Mouse (Mus musculus) megakaryocyte-erythroid progenitor cell, adult 5-6 weeks (primary cell): ENCODE data around the gene Atg3. TPM values are rescaled to one million over a fixed set of nuclear protein-coding genes. Genes with fewer than 3 reads are reported as not detected.

ENCODE experiments used
- ATAC-seq: replicated peaks from 2 replicates; pipeline ENCODE4 v1.8.0; 2016; ENCODE audit warnings: mild to moderate bottlenecking, inconsistent platforms; ENCODE audit not compliant: severe bottlenecking, poor library complexity, low FRiP score, low TSS enrichment
- total RNA-seq, 2 experiments: library from RNA; stranded (forward) in 1 of 2; stranded (reverse) in 1 of 2; fragments of 200-1000, 215-1000 nt in 1 of 2; fragments of >200 nt in 1 of 2; fragmentation: Nextera tagmentation in 1 of 2; gene quantifications; 2 replicates each; pipeline ENCODE4 v1.2.3; 2014 to 2017

Gene Atg3
- total RNA-seq, 2 experiments from 2014 or later: 33.6 to 41.6 TPM

DNA sequence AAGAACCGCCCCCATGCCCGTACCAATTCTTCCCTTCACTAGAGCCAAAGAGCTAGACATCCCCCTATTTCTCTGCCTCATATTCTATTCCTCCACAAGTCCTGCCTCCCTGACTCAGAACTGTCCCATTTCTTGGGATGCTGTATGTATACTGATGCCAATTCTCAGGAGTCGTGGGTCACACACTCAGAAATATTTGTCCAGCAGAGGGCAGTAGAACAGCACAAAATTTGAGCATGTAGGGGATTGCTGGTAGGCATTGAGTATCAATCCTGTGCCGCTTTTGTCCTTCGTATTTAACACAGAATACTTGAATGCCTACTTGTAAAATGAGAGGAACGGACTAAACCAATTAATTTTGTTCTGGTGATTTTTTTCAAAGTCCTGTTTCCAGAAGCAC, 38.2 kb downstream of the Atg3 start:
- peak; percentile 89 for ATAC-seq

DNA sequence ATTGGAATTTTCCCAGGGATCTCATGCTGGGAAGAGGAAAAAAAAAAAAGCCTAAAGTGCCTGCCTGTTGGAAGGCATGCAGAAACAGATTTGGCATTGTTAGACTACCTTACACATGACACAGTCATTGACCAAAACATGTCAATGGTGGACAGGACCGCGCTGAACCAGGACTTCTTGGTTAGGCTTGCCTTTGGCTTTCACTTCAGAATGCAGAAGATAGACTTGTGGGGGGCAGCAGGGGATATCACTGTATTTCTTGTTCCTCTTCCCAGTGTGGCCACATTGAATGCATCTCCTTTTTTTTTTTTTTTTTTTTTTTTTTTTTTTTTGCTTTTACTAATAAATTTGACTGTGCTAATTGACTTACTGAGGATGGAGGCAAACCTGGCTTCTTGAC, 42.8 kb downstream of the Atg3 start:
- ATAC-seq: no peak

DNA sequence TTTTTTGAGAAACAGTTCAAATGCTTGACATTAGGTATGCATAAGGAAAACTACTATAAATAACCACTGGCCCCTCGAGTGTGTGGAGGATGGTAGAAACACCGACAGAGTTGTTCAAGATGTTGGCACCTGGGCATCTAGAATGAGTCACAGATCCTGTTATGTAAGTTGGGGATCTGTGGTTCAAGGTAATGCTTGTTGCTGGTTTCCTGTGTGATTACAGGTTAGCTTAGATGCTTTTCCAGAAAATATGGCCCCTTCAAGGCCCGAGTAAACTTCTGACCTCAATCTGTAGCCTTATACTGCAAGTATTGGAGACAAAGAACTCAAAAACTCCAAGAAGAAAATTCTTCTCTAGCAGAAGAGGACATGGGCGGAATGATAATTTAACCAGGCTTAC, 45.9 kb downstream of the Atg3 start:
- no peak for ATAC-seq

DNA sequence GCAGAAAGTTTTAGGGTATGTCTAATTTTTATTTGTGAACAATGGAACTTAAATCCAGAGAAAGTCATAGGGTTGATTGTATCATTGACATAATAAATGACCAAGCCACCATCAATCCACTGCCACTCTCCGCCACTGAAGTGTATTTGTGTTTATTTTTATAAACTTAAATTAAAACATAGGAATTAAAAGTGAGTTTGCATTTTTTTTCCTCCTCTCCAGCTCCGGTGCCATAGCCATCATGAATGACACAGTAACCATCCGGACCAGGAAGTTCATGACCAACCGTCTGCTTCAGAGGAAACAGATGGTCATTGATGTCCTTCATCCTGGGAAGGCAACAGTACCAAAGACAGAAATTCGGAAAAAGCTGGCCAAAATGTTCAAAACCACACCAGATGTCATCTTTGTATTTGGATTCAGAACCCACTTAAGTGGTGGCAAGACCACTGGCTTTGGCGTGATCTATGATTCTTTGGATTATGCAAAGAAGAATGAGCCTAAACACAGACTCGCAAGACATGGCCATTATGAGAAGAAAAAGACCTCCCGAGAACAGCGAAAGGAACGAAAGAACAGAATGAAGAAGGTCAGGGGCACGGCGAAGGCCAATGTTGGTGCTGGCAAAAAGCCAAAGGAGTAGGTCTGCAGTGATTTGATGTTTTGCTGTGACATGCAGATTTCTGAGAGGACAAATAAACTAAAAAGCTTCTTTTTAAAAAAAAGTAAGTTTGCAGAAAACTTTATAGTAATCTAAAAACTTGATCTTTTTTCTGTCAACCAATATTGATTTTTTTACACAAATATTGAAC, 46.5 kb downstream of the Atg3 start:
- no peak for ATAC-seq

DNA sequence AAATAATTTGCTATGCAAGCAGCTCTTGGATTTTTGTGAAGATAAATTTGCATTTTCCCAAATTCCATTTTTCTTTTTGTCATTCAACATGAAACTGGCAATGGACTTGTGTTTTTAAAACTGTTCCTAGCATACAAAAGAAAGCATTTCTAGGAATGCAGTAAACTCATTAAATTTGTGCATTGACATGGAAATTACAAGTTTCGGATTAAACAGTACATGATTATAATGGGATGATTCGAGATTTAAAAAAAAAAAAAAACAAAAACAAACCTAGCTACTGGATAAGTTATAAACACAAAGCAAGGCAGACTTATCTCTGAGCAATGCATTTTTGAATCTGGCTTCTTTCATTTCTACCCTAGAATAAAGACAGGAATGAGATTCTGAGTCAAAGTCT, 63.4 kb downstream of the Atg3 start:
- no peak for ATAC-seq

DNA sequence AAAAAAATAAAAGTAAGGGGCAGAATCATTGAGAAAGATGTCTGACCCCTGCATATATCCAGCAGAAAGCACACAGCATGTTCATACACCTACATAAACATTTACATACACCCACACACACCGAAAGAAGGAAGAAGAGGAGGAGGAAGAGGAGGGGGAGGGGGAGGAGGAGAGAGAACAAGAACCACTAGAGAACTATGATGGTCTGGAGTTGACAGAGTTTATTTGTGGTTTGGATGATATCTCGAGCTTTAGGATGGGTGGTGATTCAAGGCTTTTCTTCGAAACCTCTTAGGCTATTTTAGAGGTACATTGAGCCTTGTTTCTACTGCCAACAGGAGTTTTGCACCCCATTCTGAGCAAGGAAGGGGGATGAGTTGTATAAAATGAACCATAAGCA, 64.2 kb downstream of the Atg3 start:
- ATAC-seq: no peak

DNA sequence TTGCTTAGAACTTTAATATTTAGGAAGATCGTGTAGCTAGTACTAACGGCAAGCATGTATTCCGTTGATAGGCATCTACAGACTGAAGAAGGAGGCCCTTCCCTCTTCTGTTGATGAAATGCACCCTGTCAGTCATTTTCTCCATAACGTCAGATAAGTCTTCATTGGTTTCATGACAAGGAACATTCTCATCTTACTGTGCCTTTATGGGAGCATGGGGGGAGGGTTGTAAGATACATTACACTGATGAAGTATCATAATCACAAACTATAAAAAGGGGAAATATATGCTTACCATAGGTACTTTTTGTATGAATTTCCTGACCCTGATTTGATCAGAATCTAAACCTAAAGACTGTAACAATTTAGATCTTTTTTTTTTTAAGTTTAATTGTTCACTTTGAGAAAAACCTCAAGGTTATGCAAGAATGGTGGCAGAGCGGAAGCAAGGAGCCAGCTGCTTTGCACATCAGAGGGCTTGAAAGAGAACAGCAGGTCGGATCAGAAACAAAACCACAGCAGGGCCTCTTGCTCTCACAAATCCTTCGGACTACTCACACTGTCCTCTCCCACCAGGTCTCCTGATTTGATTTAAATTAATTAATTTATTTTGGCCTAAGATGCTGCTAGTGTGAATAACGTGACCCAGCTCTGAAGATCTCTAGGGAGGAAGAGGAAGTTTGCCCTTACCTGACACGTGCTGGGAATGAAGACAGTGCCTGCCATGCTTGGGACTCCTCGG, 65.2 kb downstream of the Atg3 start, which contains the start of gene Btla:
Btla (plus strand) TSS at position 668 of the 741 bp plus-strand sequence.
- ATAC-seq: no peak

DNA sequence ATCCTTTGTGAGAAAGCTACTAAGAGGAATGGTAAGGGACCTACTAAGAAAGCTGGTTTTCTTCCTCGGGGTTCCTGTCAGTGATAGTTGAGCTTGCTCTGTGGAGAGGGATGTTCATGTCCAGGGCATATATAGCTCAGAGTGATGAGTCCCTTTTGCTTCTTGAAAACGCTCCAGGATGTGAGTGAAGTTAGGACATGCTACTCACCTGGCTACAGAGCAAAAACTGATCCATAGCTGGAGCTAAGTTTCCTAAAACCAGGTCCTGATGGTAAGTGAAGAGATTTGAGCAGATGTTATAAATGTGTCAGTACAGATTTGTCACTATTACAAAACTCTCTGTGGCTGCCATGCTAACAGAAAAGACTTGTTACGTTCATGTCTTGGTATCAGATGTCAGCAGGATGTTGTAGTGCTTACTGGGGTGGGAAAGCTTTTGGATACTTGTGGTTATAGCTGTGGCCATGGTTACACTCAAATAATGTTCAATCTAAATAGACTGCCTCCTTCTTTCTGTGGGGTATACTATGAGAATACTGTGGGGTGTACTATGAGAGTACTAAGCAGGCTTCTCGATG, 65.9 kb downstream of the Atg3 start:
- no peak for ATAC-seq

DNA sequence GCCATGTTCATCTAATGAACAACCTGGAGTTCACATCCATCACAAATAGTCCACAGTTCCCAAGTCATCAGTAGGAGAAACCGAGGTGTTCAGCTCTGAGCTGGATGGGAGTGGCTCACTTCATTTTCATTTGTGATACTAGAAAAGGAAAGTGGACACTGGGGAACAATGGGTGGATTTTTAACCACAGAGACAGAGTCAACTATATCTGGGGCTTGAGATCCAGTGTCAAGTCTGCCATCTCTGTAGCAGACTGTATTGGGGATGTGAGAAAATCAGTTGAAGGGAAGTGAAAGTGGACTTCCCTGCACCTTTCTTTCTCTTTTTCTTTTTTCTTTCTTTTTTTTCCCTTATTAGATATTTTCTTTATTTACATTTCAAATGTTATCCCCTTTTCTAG, 68.4 kb downstream of the Atg3 start:
- no peak for ATAC-seq

DNA sequence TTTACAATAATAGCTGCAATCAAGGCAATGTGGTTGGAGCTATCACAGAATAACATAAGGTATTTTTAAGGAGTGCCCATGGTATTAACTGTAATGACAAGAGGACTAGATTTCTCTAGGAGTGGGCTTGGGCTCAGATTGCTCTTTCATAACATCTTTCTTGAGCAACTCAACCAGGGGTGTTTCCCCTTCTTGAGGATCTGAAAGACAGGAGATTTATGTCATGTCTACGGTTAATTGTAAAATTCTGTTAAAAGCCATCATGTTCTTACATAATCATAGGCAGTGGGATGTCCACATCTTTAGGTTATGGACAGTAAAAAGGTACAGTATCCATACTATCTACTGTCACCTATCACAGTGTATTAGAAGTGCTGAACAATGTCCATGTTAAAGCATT, 72.7 kb downstream of the Atg3 start:
- no peak for ATAC-seq

DNA sequence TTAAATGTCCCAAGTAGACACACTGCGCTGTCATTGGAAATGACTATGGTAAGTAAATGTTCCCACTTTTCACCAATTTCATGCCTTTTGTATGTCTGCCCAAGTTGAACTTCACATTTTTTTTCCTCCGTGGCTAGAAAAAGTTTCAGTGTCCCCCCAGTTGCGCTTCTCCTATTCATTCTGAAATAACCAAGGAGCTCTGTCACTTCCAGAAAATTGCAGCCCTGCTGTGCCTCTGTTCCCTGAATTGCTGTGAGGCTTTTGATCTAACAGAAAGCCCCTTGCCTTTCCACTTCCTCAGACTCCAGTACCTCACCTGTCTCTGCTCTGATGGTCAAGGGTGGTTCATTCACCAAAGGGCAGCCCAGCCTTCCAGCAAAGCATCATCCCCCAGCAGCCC, 74.4 kb downstream of the Atg3 start:
- no peak for ATAC-seq

Other genes starting within 250 kb of the Atg3 start
- gene Cd200r3, start 215.1 kb upstream of the Atg3 start, total RNA-seq (2014; fragmentation: Nextera tagmentation): not detected in 2 replicates
- gene Cd200r3, start 215.1 kb upstream of the Atg3 start, total RNA-seq (2017): 0.05 and 0.27 TPM in 2 replicates
- not detected in 2 replicates for gene Ccdc80, start 65.4 kb upstream of the Atg3 start, total RNA-seq (2014; fragmentation: Nextera tagmentation)
- gene Ccdc80, start 65.4 kb upstream of the Atg3 start, total RNA-seq (2017): not detected in 2 replicates
- 4.9 and 11.3 TPM in 2 replicates for gene Slc35a5, start 79 bp upstream of the Atg3 start, total RNA-seq (2014; fragmentation: Nextera tagmentation)
- 4.3 and 12.1 TPM in 2 replicates for gene Slc35a5, start 79 bp upstream of the Atg3 start, total RNA-seq (2017)
- 0.35 and 0.99 TPM in 2 replicates for gene Btla, start 65.5 kb downstream of the Atg3 start, total RNA-seq (2014; fragmentation: Nextera tagmentation)
- gene Btla, start 65.5 kb downstream of the Atg3 start, total RNA-seq (2017): 0.15 and 1.6 TPM in 2 replicates